Comparison of ENCODE assay signal across 18 mouse cellular contexts in the genomic region with DNA sequence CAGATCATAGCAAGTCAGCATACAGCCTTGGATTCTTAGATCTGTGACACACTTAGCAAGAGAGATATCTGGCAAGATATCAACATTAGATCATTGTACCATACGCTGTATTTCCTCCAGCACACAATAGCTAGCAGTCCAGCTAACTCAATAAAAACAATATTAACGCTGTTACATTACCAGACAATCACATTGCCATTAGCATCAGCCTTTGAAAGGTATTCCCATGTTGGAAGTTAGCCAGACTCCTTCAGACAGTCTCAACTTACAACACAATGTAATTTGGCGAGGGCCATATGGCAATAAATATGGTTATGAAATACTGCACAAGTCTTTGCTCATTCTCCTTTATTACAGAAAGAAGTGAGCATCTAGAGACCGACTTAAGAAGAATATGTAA.
DNase-seq lines count a peak whose midpoint lies in the region; ATAC-seq and TF ChIP-seq lines count a peak whose summit lies in the region.
"Had no signal": no experiment of that assay in that cellular context is flagged by ENCODE, and none has a peak within 500 bp of the region (broad histone marks: within the 10 kb centered on the region; RNA-seq: fewer than 3 reads in every experiment).

No protein-coding gene starts in this region.

- TF ChIP-seq CTCF in kidney, postnatal 0 days (IDR thresholded peaks at IDR 0.05; ENCODE audit: low read depth) = no peak
- no peak for TF ChIP-seq CTCF in midbrain, postnatal 0 days (IDR thresholded peaks at IDR 0.05)

- H3K27ac ChIP-seq in kidney, postnatal 0 days = no peak overlapping the region
- no peak overlapping the region for H3K27ac ChIP-seq in kidney, embryonic 14.5 days (ENCODE audit: low read depth, low read length)
- no peak overlapping the region for H3K27ac ChIP-seq in midbrain, postnatal 0 days (ENCODE audit: low read depth, low read length)
- no peak overlapping the region for H3K27ac ChIP-seq in midbrain, embryonic 10.5 days (replicated peaks)
- H3K27ac ChIP-seq: embryonic facial prominence, embryonic 12.5 days; gastrocnemius, adult 2 months; hindbrain, embryonic 10.5 days; layer of hippocampus, adult 2 months had no signal

- H3K27me3 ChIP-seq in kidney, postnatal 0 days (ENCODE audit: insufficient read depth, low read length) = no peaks in the 10 kb centered on the region
- H3K27me3 ChIP-seq in kidney, embryonic 14.5 days (ENCODE audit: control insufficient read depth, insufficient read depth, low read length) = no peaks in the 10 kb centered on the region
- H3K27me3 ChIP-seq in midbrain, postnatal 0 days (ENCODE audit: insufficient read depth, low read length) = no peaks in the 10 kb centered on the region
- H3K27me3 ChIP-seq in midbrain, embryonic 10.5 days (ENCODE audit: low read depth, poor library complexity, severe bottlenecking) = no peaks in the 10 kb centered on the region
- H3K27me3 ChIP-seq: embryonic facial prominence, embryonic 12.5 days had no signal

- peak; percentile 1 for DNase-seq in cerebellum, adult 9-10 months
- DNase-seq in cerebellum, adult 11 months = no peak
- peak; percentile 6 for DNase-seq in kidney, postnatal 0 days (ENCODE audit: low spot score)
- peak; percentile 43 for DNase-seq in midbrain, postnatal 0 days (ENCODE audit: low spot score)
- no peak for DNase-seq in midbrain, embryonic 10.5 days (ENCODE audit: low spot score)
- DNase-seq in frontal cortex, adult 2 months (ENCODE audit: extremely low spot score in 1 of 2, low spot score in 1 of 2) = no peak
- no peak for DNase-seq in spleen, postnatal 14 days (ENCODE audit: low spot score in 2 of 2)
- DNase-seq: adrenal gland, adult 2 months; cerebellum, adult 18-20 months; gastrocnemius, adult 2 months; heart, adult 11 months; spleen, adult 18-20 months; thymus, postnatal 14 days had no signal

- no peak overlapping the region for H3K9ac ChIP-seq in kidney, postnatal 0 days (ENCODE audit: low read depth, low read length)
- no peak overlapping the region for H3K9ac ChIP-seq in kidney, embryonic 14.5 days (ENCODE audit: low read depth, low read length)
- no peak overlapping the region for H3K9ac ChIP-seq in midbrain, postnatal 0 days (replicated peaks; ENCODE audit: low read length, poor library complexity, severe bottlenecking)
- H3K9ac ChIP-seq: embryonic facial prominence, embryonic 12.5 days had no signal

- no peaks in the 10 kb centered on the region for H3K9me3 ChIP-seq in kidney, postnatal 0 days (replicated peaks; ENCODE audit: low read length)
- no peaks in the 10 kb centered on the region for H3K9me3 ChIP-seq in kidney, embryonic 14.5 days (ENCODE audit: control insufficient read depth, low read length)
- no peaks in the 10 kb centered on the region for H3K9me3 ChIP-seq in midbrain, postnatal 0 days (ENCODE audit: low read length)
- no peaks in the 10 kb centered on the region for H3K9me3 ChIP-seq in midbrain, embryonic 10.5 days (replicated peaks)
- H3K9me3 ChIP-seq: embryonic facial prominence, embryonic 12.5 days; hindbrain, embryonic 10.5 days had no signal

- no peak overlapping the region for H3K4me2 ChIP-seq in kidney, postnatal 0 days (ENCODE audit: low read length)
- no peak overlapping the region for H3K4me2 ChIP-seq in kidney, embryonic 14.5 days (replicated peaks; ENCODE audit: low read depth, low read length)
- no peak overlapping the region for H3K4me2 ChIP-seq in midbrain, postnatal 0 days (ENCODE audit: low read depth, low read length, poor library complexity, severe bottlenecking)
- H3K4me2 ChIP-seq: embryonic facial prominence, embryonic 12.5 days had no signal

- WGBS in kidney, postnatal 0 days = 53% methylated on average over 4 of the region's 4 CpGs
- WGBS in kidney, embryonic 14.5 days = 69% methylated on average over 4 of the region's 4 CpGs
- 88% methylated on average over 4 of the region's 4 CpGs for WGBS in midbrain, postnatal 0 days
- WGBS in midbrain, embryonic 10.5 days = 92% methylated on average over 4 of the region's 4 CpGs

- H3K4me1 ChIP-seq in kidney, postnatal 0 days (replicated peaks; ENCODE audit: insufficient read depth, low read length) = no peaks in the 10 kb centered on the region
- no peaks in the 10 kb centered on the region for H3K4me1 ChIP-seq in kidney, embryonic 14.5 days (ENCODE audit: control insufficient read depth, insufficient read depth, low read length)
- no peaks in the 10 kb centered on the region for H3K4me1 ChIP-seq in midbrain, postnatal 0 days (ENCODE audit: insufficient read depth, low read length)
- no peaks in the 10 kb centered on the region for H3K4me1 ChIP-seq in midbrain, embryonic 10.5 days
- H3K4me1 ChIP-seq: hindbrain, embryonic 10.5 days had no signal

- ATAC-seq in kidney, postnatal 0 days (replicated peaks; ENCODE audit: low FRiP score, low read depth) = no peak
- no peak for ATAC-seq in kidney, embryonic 14.5 days (ENCODE audit: low FRiP score, low TSS enrichment)
- ATAC-seq in midbrain, postnatal 0 days (ENCODE audit: low FRiP score) = no peak
- ATAC-seq: inflammation-experienced regulatory T-cells, adult 6 months had no signal

- H3K4me3 ChIP-seq in kidney, postnatal 0 days (replicated peaks; ENCODE audit: low read depth, low read length) = no peak overlapping the region
- no peak overlapping the region for H3K4me3 ChIP-seq in kidney, embryonic 14.5 days (ENCODE audit: low read length)
- no peak overlapping the region for H3K4me3 ChIP-seq in midbrain, postnatal 0 days (ENCODE audit: low read depth, low read length)
- no peak overlapping the region for H3K4me3 ChIP-seq in midbrain, embryonic 10.5 days
- H3K4me3 ChIP-seq: embryonic facial prominence, embryonic 12.5 days; gastrocnemius, adult 2 months; hindbrain, embryonic 10.5 days; layer of hippocampus, adult 2 months had no signal

- no peaks in the 10 kb centered on the region for H3K36me3 ChIP-seq in kidney, postnatal 0 days (ENCODE audit: insufficient read depth, low read length)
- no peaks in the 10 kb centered on the region for H3K36me3 ChIP-seq in kidney, embryonic 14.5 days (ENCODE audit: control insufficient read depth, insufficient read depth, low read length)
- no peaks in the 10 kb centered on the region for H3K36me3 ChIP-seq in midbrain, postnatal 0 days (ENCODE audit: insufficient read depth, low read length)
- H3K36me3 ChIP-seq in midbrain, embryonic 10.5 days = no peaks in the 10 kb centered on the region
- H3K36me3 ChIP-seq: embryonic facial prominence, embryonic 12.5 days; hindbrain, embryonic 10.5 days had no signal

Comparison
In these comparisons a context has a peak if more than half of its experiments do, and no peak if none do; other contexts are left out.
1. DNase-seq: peak in cerebellum, adult 9-10 months (single experiment), kidney, postnatal 0 days (single experiment) and midbrain, postnatal 0 days (single experiment); none in cerebellum, adult 11 months (single experiment), midbrain, embryonic 10.5 days (single experiment), frontal cortex, adult 2 months (0 of 2) and spleen, postnatal 14 days (0 of 2).